Mouse (Mus musculus) intestine, postnatal 0 days (tissue): ENCODE measurements around the gene Sec14l1. TPM values are rescaled to one million over a fixed set of nuclear protein-coding genes. Genes with fewer than 3 reads are reported as not detected.

Experiments
- ATAC-seq: fragments of 200-750 bp; cut with Nextera tagmentation; 2 replicates; pipeline ENCODE4 v1.8.0; 2017; ENCODE audit warnings: mild to moderate bottlenecking, moderate TSS enrichment, moderate library complexity
- H3K27ac ChIP-seq: fragments of 300-500 bp; sonication (generic); 2 replicates; pipeline ENCODE4 v1.5.1; 2014; ENCODE audit warnings: mild to moderate bottlenecking, low read depth, low read length, moderate library complexity
- H3K27me3 ChIP-seq: fragments of 300-500 bp; sonication (generic); replicated peaks from 2 replicates; pipeline ENCODE4 v1.6.1; 2014; ENCODE audit warnings: low read length, mixed read lengths; ENCODE audit not compliant: control insufficient read depth, insufficient read depth
- H3K36me3 ChIP-seq: fragments of 300-500 bp; sonication (generic); 2 replicates; pipeline ENCODE4 v1.6.1; 2014; ENCODE audit warnings: mild to moderate bottlenecking, moderate library complexity; ENCODE audit not compliant: control insufficient read depth, insufficient read depth
- H3K4me1 ChIP-seq: fragments of 300-500 bp; sonication (generic); replicated peaks from 2 replicates; pipeline ENCODE4 v1.6.1; 2014; ENCODE audit warnings: antibody characterized with exemption, low read length, mixed read lengths; ENCODE audit not compliant: control insufficient read depth, insufficient read depth
- H3K4me2 ChIP-seq: fragments of 300-500 bp; sonication (generic); replicated peaks from 2 replicates; pipeline ENCODE4 v1.6.1; 2014; ENCODE audit warnings: low read depth, mild to moderate bottlenecking, moderate library complexity
- H3K4me3 ChIP-seq: fragments of 300-500 bp; sonication (generic); 2 replicates; pipeline ENCODE4 v1.5.1; 2014; ENCODE audit warnings: low read depth, low read length
- H3K9ac ChIP-seq: fragments of 300-500 bp; sonication (generic); 2 replicates; pipeline ENCODE4 v1.6.1; 2014; ENCODE audit warnings: mild to moderate bottlenecking, low read depth, low read length
- H3K9me3 ChIP-seq: fragments of 300-500 bp; sonication (generic); 2 replicates; pipeline ENCODE4 v1.6.1; 2016; ENCODE audit warnings: mixed run types; ENCODE audit not compliant: control insufficient read depth
- CTCF ChIP-seq: sonication (generic); IDR thresholded peaks from 2 replicates; pipeline ENCODE4 v1.5.1; 2016; ENCODE audit warnings: low read depth, mild to moderate bottlenecking, control low read depth, antibody characterized with exemption, moderate library complexity
- WGBS: fragments of 180-500 bp; shearing (Covaris S2); extraction: QIAGEN DNeasy Blood & Tissue Kit; methylation state at CpG from one replicate; pipeline ENCODE4 v1.1.7; 2014; 5-methylcytosine and 5-hydroxymethylcytosine counted together
- polyA plus RNA-seq: library from polyadenylated mRNA; unstranded; fragments of >200 nt; fragmentation: Nextera tagmentation; extraction: Ambion mirVana; gene quantifications from 2 replicates; pipeline ENCODE4 v1.2.1, GENCODE M21; 2015

The Sec14l1 gene
- polyA plus RNA-seq, 1 experiment from 2014 or later: 22.8 TPM

DNA sequence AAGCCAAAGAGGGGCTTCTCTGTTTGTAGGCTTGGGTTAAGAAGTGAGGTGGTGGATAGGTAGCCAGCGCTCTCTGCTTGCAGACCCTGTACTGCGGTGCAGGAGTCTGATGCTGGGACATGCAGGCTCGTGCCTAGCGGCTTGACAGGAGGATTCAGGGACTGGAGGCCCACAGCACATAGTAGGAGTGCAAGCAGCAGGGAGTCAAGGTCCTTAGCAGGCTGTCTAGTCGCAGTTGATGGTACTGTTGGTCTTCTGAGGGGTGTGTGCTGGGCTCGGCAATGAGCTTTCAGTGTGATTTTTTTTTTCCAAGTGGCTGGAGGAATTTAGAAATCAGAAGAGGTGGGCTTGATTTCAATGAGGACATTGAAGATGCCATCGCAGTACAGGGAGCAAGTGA is 36.5 kb downstream of the Sec14l1 start:
- no peak overlapping the region for H3K4me3 ChIP-seq
- no peak for ATAC-seq
- no peak for TF ChIP-seq CTCF
- H3K4me1 ChIP-seq: no peaks in the 10 kb centered on the region
- 93% methylated on average over 7 of the region's 7 CpGs for WGBS
- no peaks in the 10 kb centered on the region for H3K9me3 ChIP-seq
- H3K27me3 ChIP-seq: no peaks in the 10 kb centered on the region
- H3K4me2 ChIP-seq: no peak overlapping the region
- no peak overlapping the region for H3K9ac ChIP-seq
- no peak overlapping the region for H3K27ac ChIP-seq
- peaks cover 63% of the 10 kb centered on the region for H3K36me3 ChIP-seq

GRCm38 (mm10) chr11:117152541-117152940 is 37.6 kb downstream of the Sec14l1 start:
- whole genome bisulfite sequencing: 90% methylated on average over 6 of the region's 6 CpGs
- H3K9ac ChIP-seq: no peak overlapping the region
- no peak overlapping the region for H3K4me2 ChIP-seq
- no peaks in the 10 kb centered on the region for H3K4me1 ChIP-seq
- no peaks in the 10 kb centered on the region for H3K27me3 ChIP-seq
- H3K4me3 ChIP-seq: no peak overlapping the region
- no peaks in the 10 kb centered on the region for H3K9me3 ChIP-seq
- no peak overlapping the region for H3K27ac ChIP-seq
- peaks cover 55% of the 10 kb centered on the region for H3K36me3 ChIP-seq
- no peak for TF ChIP-seq CTCF
- no peak for ATAC-seq

GRCm38 (mm10) chr11:117153553-117153952 is 38.6 kb downstream of the Sec14l1 start:
- Histone ChIP-seq H3K27me3 (no peaks in the 10 kb centered on the region), H3K36me3 (peaks cover 55% of the 10 kb centered on the region)
- WGBS: 59% methylated on average over 9 of the region's 9 CpGs

GRCm38 (mm10) chr11:117154088-117154815 is 39.3 kb downstream of the Sec14l1 start:
- H3K27ac ChIP-seq: peak overlapping the region; percentile 66
- TF ChIP-seq CTCF: peak; percentile 77
- H3K4me1 ChIP-seq: no peaks in the 10 kb centered on the region
- peak; percentile 94 for ATAC-seq
- H3K9ac ChIP-seq: no peak overlapping the region
- H3K4me3 ChIP-seq: no peak overlapping the region
- H3K36me3 ChIP-seq: peaks cover 51% of the 10 kb centered on the region
- H3K4me2 ChIP-seq: no peak overlapping the region
- H3K9me3 ChIP-seq: no peaks in the 10 kb centered on the region
- no peaks in the 10 kb centered on the region for H3K27me3 ChIP-seq
- 34% methylated on average over 7 of the region's 7 CpGs for WGBS

More at GRCm38 (mm10) chr11:117153553-117153952, 38.6 kb downstream of the Sec14l1 start:
- H3K4me3 ChIP-seq: no peak overlapping the region
- no peaks in the 10 kb centered on the region for H3K9me3 ChIP-seq
- peak overlapping the region; percentile 77 for H3K27ac ChIP-seq
- TF ChIP-seq CTCF: no peak
- ATAC-seq: no peak
- no peaks in the 10 kb centered on the region for H3K4me1 ChIP-seq
- no peak overlapping the region; the same call in 1 of the 2 replicates for H3K9ac ChIP-seq
- no peak overlapping the region for H3K4me2 ChIP-seq

- WGBS: 27% methylated on average over 13 of the region's 15 CpGs
- Histone ChIP-seq H3K9me3 (no peaks in the 10 kb centered on the region), H3K27me3 (no peaks in the 10 kb centered on the region), H3K9ac (no peak overlapping the region), H3K4me3 (no peak overlapping the region), H3K36me3 (peaks cover 28% of the 10 kb centered on the region), H3K4me1 (no peaks in the 10 kb centered on the region), H3K27ac (no peak overlapping the region), H3K4me2 (no peak overlapping the region; the same call in 1 of the 2 replicates)
- TF ChIP-seq CTCF: no peak
- peak; percentile 8; the same call in 1 of the 2 replicates for ATAC-seq
These were observed 41.8 kb downstream of the Sec14l1 start for GRCm38 (mm10) chr11:117156725-117157124.

GRCm38 (mm10) chr11:117158343-117158742 is 43.4 kb downstream of the Sec14l1 start:
- H3K36me3 ChIP-seq: peaks cover 28% of the 10 kb centered on the region
- no peak overlapping the region for H3K4me2 ChIP-seq
- H3K27ac ChIP-seq: no peak overlapping the region

More at GRCm38 (mm10) chr11:117158343-117158742, 43.4 kb downstream of the Sec14l1 start:
- no peak for TF ChIP-seq CTCF
- H3K27me3 ChIP-seq: no peaks in the 10 kb centered on the region
- H3K4me3 ChIP-seq: no peak overlapping the region
- H3K9ac ChIP-seq: no peak overlapping the region
- WGBS: 73% methylated on average over 11 of the region's 11 CpGs
- no peaks in the 10 kb centered on the region for H3K9me3 ChIP-seq
- no peak for ATAC-seq
- H3K4me1 ChIP-seq: no peaks in the 10 kb centered on the region
